Mouse (Mus musculus): ENCODE measurements around the gene Frmd5.

DNA sequence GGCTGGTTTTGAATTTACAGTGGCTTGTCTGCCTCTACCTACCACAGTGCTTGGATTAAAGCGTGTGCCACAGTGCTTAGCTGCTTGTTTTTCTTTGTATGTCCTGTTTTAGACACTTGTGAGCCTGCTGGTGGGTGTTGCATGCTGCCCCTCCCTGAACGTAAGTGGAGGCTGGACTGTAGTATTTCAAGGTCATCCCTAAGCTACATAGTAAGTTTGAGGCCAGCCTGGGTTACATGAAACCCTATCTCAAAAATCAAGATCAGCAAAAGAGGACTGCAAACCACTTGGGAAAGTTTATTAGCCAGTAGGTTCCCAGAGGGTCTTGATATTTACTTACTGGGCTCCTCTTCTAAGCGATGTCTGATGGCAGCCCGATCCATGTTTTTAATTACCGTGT, 288.8 kb downstream of the Frmd5 start:
- TF ChIP-seq CTCF (IDR thresholded peaks at IDR 0.05) (no peak), EP300 (IDR thresholded peaks at IDR 0.05) (no peak)
